Mouse (Mus musculus): ENCODE data around the gene Ffar1.

GRCm38 (mm10) chr7:30826660-30827059 lies 34.7 kb downstream of the Ffar1 start:
- TF ChIP-seq TCF3 (IDR thresholded peaks at IDR 0.05; ENCODE audit: insufficient read length, low read depth), result no peak
- no peak for TF ChIP-seq USF1 (IDR thresholded peaks at IDR 0.05; ENCODE audit: low read depth)
- no peak for TF ChIP-seq POLR2AphosphoS2 (IDR thresholded peaks at IDR 0.05; ENCODE audit: insufficient read length, low read depth)
- no peak for TF ChIP-seq MYOD1 (IDR thresholded peaks at IDR 0.05; ENCODE audit: control insufficient read depth in 1 of 3, insufficient read length in 2 of 3, low read depth in 2 of 3)
- TF ChIP-seq MAX (IDR thresholded peaks at IDR 0.05; ENCODE audit: low read depth), result no peak
- TF ChIP-seq MYOG (IDR thresholded peaks at IDR 0.05; ENCODE audit: control insufficient read depth in 1 of 3, insufficient read depth in 1 of 3, insufficient read length in 2 of 3, low read depth in 2 of 3), result no peak
- no peak for TF ChIP-seq POLR2A (IDR thresholded peaks at IDR 0.05; ENCODE audit: insufficient read length, low read depth)
- no peak for TF ChIP-seq CEBPB (IDR thresholded peaks at IDR 0.05; ENCODE audit: insufficient read depth, poor library complexity, severe bottlenecking)
- no peak for TF ChIP-seq E2F4 (IDR thresholded peaks at IDR 0.05; ENCODE audit: insufficient read depth)
- no peak for TF ChIP-seq TCF12 (IDR thresholded peaks at IDR 0.05; ENCODE audit: insufficient read depth, poor library complexity, severe bottlenecking)
- TF ChIP-seq SRF (IDR thresholded peaks at IDR 0.05; ENCODE audit: control insufficient read depth, insufficient read length, low read depth), result no peak
